Mouse (Mus musculus): Measurements from ENCODE around the gene Arhgap15.

The Arhgap15 gene

DNA sequence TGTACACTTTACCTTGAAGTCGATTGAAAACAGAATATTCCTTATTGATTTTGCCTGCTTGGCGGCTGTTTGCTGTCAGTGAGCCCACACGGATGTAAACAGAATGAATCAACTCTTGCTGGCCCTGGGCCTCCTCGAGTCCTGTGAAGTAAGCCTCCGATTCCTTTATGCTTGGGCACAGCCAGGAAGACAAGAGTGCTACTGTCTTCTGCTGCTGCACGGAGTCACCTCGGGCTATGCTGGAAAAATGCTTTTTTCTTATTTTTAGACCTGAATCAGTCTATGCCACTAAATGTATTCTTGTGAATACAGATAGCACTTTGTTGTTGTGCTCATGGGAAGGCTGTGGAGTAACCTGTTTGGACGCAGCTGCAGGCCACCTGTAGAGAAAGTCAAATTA, 469.7 kb downstream of the Arhgap15 start:
- no peak for DNase-seq

DNA sequence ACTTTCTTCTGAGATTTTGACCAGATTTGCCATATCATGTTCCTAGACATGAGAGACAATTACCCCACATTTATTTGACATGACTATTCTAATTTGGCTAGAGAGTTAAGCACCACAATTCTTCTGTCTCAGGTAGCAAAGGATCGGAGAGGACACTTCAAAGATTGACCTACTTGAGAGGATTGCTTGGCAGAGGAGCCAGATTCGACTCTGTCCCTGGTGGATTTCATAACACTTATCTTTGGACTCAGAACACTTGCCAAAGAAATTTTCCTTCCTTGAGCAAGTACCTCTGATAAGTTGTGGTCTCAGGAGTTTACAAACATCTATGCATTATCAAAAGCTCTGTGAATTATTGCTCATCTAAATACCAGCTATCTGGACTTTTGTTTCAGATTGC, 473.1 kb downstream of the Arhgap15 start:
- no peak for DNase-seq

DNA sequence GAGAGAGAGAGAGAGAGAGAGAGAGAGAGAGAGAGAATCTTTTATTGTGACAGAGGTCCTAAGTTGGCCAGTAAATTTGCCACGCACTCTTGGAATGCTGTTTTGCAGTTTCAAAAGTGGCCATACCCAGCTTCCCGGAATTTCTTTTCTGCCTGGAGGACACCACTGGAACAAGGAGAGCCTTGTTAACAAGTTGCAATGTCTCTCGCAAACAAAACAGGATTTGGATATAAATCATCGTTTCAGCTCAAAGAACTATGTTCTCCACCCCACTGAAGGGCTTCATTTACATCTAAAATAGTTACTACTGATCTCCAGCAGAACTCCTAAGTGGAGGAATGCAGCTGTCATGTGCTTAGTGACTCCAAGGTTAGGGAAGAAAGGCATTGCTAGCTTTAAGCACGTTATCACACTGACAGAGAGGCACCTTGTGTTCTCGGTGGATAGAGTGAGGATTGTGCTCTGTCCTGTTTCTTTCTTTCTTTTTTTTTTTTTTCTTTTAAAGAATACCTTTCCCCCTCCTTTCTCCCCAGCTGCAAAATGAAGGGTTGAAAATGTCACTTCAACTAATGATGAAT, 473.6 kb downstream of the Arhgap15 start:
- no peak for DNase-seq

DNA sequence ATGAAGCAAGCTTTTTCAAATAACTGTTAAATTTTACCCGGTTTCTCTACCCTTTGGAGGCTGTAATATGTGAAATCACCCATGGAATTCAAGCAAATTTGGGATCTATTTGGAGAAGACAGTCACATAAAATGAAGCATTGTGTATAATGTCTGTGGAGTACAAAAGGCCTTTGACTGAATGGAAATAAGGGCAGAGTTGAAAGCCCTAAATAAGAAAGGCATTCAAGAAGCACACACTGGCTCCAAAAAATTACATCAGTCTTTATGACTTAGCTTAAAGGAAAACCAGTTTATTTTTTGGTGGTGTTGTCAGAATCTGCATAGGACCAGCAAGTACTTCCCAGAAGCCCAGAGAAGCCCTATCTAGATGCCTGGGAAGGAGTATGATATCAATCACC, 486.2 kb downstream of the Arhgap15 start:
- DNase-seq, result no peak

DNA sequence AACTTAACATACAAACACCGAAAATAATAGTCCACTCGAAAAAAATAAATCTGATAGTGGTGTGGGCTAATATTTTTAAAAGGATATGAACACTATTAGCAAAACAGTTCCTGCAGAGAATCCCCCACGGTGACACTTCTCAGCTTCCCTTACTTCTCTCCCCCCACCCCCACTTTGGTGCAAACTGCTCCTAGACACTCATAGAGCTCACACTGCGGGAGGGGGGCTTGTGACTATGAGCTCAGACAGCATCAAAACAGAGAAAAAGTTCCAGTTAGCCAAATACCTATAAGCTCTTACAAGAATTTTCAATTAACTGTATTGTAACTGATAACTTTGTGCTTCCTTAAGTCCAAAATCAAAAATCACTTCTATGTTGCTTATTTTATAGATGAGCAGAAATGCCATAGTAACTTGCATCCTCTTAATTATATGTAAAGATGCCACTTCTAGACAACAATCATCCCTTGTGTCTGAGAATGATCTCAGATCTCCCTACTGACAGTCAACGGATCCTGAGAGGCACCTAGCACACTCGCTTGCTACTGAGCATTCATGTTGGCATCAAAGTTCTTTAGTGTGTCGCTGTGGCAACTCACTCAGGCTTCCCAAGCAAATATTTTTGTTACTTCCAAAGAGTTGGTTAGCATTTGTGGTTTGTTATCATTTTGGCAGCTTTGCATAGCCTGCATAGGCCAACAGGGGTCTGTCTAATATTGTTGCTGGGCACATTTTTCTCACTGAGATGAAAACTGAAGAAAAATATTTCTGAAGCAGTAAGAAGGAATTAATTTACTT, 493.2 kb downstream of the Arhgap15 start:
- no peak for DNase-seq

DNA sequence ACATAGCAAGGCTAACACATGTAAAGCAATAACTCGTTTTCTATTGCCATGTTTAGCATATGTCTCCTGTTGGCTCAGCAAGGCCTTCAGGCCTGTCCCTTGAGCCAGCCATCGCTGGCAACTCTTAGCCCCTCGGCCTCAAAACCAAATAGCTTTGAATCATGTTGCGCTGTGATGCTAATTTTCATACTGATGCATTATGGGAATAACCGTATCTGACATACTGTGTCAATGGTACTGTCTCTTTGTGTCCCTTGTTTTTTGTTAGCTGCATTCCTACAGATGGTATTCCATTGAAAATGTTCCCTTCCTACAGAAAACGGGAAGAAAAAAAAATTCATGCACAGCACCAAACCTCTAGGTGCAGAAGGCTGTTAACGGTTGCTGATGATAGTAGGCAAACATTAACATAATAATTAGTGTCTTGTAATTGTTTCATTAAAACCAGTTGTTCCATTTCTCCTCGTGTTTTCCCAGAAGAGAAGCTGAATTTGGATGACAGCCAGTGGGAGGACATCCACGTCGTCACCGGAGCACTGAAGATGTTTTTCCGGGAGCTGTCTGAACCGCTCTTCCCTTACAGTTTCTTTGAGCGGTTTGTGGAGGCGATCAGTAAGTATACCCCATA, 494.1 kb downstream of the Arhgap15 start:
- DNase-seq, result no peak

DNA sequence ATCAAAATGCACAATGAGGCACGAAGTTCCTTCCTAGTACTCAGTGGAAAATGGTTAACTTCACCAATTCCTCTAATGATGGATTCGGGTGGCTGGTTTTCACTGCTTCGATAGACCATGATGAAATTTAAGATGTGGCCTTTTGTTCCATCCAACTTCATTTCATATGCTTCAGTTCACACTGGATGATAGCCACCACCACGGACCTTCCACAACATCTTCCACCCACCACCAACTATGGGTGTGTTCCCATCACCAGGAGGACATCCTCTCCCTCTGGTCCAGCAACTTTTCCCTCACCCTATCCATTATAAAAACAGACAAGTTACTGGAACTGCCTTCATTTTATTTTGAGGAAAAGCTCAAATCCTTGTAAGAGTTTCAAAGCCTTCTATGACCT, 506.7 kb downstream of the Arhgap15 start:
- DNase-seq, result no peak

DNA sequence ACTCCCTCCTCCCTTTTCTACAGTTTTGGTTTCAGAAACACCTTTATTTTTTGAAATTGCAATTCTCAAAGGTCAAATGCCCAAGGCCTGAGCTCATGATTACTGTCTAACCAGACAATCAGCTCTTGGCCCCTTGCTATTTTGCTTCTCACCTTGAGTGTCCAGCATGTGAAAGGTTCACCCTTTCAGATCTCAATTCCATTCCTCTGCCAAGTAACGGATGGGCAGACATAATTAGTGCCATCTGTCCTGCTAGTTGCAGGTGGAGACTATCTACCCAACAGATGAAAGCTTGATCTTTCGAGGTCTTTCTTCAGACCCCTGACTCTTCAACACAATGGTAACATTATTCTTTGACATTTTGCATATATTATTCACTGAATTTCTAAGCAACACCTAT, 509.3 kb downstream of the Arhgap15 start:
- DNase-seq, result no peak

DNA sequence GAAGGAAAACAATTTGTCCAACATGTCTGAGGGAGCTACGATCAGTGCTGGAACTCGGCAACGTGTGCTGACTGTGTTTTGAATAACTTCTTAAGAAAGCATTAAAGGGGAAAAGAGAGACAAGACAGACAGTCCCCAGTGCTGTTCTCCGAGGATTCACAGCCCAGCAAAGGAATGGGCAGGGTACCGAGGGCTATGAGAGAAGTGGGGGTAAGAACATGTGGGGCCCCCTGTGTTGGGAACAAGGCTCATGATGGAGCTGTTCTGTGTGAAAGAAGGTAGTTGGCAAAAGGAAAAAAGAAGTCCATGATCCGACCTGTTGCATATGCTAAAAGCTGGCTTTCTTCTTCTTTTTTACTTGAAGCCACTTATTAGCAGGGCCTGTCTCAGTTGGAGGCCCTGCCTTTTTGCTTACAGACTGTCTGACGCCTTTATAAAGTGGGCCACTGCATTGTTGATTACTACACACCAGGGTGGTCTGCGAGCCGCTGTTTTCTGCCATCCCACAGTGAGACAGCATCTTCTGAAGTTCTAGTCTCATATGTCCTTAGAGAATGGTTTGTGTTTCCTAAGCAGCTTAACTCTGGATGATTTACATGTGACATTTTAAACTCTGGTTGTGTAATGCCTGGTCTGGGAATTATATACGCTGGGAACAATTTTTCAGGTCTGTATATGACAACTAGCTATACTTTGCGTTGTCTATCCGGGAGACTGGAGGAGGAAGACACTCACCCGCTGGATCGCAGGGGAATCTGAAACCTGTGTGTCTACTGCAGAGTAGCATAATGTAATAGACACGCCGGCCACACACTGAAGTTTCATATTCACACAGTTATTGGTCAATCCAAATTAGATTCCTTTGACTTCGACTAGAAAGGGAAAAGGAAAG, 523.1 kb downstream of the Arhgap15 start:
- DNase-seq, result no peak

DNA sequence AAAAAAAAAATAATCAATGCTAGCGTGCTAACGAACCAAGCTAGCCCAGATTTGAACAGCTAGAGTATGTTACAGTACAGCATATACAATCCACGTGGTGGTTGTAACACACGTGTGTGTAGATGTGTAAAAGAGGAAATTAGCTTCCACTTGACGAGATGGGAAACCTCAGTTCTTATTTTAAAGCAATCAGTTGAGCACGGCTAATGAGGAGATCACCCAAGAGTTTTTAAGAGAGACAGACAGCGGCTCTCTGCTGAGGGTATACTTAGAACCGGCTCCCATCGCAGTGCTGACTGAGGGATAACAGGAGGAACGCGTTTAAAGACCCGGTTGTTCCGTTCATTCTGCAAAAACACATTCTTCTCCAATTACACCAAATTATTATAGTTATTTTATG, 524.0 kb downstream of the Arhgap15 start:
- DNase-seq, result no peak

DNA sequence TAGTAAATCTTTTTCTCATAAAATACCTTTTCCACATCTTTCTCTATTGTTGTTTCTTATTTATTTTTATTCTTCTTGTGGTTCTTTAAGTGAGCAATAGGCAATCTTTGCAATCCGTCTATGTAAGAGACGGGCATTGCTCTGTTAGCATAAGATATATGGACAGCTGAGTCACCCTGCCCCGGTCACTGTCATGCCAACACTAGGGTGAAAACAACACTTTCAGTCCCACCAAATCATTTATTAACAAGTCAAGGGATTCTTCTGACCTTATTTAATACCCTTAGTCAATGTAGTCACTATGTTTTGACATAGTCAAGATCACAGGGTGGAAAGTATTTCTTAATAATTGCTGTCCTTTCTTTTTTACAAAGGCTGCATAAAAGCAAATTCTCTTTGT, 525.8 kb downstream of the Arhgap15 start:
- no peak for DNase-seq

DNA sequence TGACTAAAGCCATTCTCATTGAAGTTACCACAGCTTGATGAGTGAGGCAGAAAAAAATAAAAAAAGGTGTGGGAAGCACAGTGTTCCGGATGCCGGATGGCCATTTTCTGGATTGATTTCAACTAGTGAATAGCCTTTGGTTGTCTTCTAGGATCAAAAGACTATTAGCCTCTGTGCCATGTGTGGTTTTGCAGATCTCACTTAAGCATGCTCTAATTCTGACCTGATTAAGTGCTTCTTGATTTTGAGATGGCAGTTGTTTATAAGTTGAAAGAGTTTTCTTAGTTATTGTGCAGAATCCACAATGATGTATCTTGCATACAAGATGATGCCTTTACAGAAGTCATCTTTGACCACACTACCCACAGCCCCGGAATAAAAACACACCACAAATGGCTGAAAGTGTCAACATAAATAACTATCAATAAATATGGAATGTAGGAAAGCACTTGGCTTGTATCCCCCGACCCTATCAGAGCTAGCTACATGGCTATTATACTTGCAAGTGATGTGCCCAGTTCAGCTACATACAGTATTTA, 537.6 kb downstream of the Arhgap15 start:
- no peak for DNase-seq

DNA sequence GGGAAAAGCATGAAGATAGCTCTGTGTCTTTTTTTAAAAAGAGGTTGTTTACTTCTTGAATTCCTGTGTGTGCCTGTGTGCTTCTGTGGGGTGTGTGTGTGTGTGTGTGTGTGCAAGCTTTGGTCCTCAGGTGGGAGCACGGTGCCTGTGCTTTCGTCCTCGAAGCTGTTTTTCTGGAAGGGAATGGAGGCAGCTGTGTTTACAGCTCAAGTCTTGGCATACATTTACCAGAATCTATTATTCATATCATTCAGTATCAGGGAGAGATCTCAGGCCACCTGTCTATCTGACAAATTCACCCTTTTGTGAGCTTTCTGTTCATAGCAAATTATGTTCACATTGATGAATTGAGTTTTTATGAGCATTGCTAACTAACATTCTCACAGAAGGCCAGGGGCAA, 550.5 kb downstream of the Arhgap15 start:
- no peak for DNase-seq

DNA sequence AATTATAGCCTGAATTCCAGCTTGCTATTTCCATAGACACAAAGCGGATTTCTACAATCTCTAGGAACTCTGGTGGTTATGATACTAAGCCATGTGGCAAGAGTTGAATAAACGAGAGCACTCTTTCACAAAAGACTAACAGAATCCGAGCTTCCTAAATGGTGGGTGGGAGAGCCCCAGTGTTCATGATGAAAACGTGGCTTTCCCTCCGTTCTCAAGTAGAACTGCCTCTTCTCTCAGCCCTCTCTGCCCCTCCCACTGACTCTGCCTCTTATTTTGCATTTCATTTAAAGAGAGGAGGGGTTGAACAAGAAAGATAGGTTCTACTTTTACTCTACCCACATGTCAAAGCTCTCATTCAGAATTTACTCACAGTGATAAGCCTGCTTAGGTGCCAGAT, 551.3 kb downstream of the Arhgap15 start:
- DNase-seq, result no peak

DNA sequence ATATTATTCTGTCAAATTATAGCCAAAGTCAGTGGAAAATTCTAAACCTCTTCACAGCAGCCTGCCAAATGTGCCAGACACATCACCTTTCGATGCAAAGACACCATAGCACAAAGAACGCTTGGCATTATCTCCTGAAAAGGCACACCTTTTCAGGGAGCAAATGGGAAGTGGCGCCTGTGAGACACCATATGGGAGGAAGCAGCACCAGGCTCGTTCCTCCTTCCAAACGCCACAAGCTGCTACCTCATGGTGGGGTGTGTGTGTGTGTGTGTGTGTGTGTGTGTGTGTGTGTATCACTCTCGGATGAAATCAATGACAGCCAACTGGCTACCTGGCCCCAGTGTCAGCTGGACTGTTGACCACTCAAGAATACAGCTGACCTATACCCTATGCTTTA, 551.8 kb downstream of the Arhgap15 start:
- no peak for DNase-seq

DNA sequence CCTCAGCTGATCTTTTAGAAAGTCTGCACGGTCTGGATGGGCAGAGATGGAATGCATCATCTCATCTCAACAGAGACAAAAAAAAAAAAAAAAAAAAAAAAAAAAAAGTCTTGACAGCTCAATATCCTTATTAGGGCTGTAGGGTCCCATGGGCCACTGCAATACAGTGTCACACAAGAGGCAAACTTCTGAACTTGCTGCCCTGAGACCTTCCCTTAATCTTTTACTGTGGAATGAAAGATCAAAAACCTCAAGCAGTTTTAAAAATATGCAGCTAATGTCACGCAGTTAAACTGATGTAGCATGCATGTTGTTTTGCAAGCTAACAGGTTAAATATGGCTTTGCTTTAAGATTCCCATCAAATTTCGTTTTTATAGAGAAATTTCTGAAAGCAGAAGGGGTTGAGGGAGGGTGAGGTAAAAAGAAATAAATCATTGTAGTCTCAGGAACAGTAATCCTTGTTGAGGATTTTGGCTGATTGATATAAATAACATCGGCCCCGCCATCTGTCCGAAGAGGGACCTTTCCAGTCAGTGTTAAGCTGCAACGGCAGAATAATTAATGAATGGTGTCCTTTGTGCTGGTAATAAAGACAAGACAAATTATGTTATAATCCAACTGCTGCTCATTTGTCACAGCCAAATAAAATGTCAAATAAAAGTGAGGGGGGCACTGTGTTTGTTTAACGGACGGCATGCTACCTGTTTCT, 555.8 kb downstream of the Arhgap15 start:
- DNase-seq, result no peak

DNA sequence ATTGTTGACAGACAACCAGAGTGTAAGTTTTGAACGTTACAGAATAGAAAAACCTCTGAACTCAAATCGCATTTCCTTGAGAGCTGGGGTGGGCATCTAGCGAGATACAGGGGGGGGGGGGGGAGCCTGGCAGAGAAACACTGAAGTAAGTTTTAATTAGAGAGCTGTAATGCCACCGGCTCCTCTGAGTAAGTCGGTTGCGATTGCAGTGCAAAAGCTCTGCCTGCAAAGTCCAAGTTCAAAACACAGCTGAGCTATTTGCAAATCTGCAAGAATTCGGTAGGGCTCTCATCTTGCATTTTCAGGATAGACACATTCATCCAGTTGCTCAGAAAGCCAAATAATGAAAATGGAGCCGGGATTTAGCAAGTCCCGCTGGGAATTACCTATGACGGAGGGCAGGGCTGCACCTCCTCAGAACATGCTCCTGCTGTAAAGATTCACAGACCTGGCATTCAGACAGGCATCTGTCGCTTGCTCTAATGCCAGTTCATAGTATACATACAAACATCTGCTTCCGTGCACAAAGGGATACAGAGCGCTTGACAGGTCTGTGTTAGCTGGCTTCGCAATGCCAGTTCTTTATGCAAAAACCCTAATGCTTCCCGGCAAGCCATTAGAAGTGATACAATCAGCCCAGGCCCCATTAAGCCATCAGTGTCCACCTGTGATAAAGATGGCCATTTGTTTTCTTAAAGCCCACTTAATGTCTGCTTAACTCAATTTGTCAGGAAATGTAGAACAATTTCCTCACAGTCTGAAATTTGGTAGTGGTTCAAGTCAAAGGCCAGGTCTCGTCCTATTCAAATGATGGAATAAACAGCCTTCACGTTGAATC, 556.6 kb downstream of the Arhgap15 start:
- no peak for DNase-seq

DNA sequence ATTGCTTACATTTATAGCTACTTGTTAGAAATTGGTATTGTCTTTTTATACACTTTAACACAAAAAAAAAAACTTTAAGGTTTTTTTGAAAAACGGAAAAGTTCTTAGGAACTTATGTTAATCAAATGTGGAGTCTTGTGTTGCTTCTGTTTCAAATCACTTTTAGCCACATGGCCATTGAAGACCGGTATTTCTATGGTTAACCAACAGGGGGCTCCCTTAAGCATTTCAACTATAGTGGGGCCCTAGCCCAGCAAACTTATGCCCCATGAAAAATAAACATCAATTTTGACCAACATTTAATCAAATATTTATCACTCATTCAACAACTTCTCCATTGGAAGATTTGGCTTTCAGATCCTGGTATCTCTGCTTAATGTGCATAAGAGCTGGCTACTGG, 557.5 kb downstream of the Arhgap15 start:
- DNase-seq, result no peak

DNA sequence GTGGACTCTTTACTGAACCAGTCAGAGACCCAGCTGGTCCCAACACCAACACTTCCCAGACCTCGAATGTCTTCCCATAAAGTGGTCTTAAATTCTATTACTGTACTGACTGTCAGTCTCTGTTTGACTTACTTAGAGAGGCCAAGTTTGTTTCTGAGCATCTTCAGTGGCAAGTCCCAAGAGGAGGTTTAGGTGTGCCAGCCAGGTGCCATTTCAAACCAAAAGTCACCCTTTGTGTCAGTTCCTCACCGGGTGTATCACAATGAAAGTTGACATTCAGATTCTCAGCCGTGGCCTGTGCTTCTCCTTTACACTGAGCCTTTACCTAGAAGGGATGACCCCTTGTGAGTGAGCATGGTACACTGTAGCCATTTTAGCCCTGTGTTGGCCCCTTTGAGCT, 560.5 kb downstream of the Arhgap15 start:
- DNase-seq, result no peak

DNA sequence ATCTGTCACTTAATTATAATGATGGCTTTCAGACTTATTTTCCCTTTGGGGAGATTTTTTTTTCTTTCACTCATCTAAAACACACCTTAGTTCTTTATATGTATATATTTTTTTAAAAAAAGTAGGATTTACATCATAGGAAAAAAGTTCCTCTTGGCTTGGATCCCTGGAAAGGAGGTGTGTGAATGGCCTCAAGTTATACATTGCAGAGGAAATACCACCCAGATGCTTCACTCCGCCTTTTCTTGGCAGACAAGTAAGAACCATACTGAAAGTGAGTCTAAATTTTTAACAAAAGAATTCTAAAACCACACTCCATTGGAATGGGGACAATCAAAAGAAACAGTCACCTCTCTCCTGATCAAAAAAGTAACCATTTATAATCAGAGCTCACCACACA, 560.9 kb downstream of the Arhgap15 start:
- DNase-seq, result no peak

DNA sequence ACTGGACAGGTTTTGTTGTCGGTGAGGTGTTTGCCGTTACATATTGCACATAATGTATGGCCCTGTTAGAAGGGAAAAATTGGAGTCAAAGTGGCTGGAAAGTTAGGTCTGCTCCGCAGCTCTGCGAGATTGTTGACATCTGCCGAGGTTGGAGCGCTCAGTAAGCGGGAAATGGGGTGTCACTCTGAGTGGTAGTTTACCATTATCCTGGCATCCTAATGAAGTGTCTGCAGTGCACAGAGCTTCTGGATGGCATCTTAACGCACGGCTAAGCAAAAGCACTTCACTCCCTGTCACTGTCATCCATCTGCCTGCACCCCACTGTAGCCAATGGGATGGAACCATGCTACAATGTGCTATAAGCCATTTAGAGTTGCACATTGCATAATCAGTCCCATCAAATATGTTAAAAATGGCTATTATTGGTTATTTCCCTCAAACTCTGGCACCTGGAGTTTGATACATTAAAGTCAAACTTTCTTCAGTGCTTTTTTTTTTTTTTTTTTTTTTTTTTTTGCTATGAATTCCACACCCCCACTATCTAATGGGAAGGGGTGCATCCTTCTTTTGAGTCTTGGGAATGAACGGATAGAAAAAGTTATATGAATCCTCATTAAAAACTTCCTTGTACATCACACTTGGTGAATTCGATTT, 561.6 kb downstream of the Arhgap15 start:
- no peak for DNase-seq
